Mouse (Mus musculus): ENCODE results near the gene Pira2. TPM values are rescaled to one million over a fixed set of nuclear protein-coding genes. Genes with fewer than 3 reads are reported as not detected.
"Not testable (repeated sequence)": the region's sequence is repeated elsewhere in the genome, so short reads cannot be mapped to it uniquely, and the experiment has no call there.

Gene Pira2
- under 1 TPM; 0.41 to 0.94 (median 0.54) TPM for total RNA-seq (2022)

DNA sequence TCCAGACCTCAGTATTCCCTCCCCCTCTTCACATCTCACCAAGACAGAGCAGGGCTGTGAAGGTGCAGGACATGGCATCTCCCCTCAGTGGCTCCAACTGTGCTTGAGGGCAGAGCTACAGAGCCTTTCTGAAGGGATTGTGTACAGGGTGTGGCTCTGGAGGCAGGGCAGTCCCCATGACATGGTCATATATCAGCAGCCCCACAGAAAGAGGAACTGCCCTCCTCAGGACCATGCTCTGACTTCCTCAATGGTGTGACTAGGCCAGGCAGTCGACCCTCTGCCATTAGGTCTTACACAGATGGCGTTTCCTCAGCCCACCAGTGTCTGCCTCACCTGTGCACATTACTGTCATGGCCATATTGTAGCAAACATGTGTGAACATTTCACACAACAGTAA, at the start of gene Pira2:
TSS of gene Pira2 (minus strand) at position 101 of the 400 bp plus-strand sequence.
- DNase-seq: not testable (repeated sequence)

DNA sequence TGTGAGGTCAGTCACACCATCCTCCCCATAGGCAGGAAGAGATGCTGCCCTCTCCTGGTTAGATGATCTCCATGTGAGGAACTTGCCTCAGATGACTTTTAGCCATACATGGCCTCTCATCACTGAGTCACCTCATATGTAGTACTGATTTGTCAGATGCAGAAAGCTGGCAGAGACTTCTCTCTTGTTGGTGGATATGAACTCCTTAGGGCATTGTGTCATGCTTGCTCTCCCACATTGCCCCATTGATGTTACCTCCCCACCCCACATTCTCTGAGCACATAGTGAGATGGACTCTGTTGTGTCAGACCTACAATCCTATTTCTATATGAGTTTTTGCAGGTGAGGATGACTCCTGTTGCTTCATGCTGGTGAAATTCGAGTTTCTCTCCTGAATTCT, 30.2 kb upstream of the Pira2 start:
- DNase-seq: not testable (repeated sequence)

DNA sequence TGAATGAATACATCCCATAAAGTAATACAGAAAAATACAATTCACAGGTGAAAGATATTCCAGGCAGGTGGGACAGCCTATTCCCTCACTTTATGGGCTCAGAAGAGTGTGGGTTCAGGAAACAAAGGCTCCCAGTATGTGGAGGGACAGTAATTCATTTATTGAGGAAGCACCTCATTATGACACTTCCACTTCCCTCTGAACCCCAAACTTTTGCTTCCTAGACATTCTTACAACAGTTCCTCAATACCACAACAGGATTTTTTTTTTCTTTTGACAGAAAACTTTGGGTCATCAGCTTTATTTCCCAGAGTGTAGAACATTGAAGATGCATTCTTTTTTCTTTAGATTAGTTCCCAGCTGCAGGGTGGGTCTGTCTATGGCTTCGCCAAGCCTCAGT, 7.0 kb downstream of the Pira2 start:
- DNase-seq: not testable (repeated sequence)

DNA sequence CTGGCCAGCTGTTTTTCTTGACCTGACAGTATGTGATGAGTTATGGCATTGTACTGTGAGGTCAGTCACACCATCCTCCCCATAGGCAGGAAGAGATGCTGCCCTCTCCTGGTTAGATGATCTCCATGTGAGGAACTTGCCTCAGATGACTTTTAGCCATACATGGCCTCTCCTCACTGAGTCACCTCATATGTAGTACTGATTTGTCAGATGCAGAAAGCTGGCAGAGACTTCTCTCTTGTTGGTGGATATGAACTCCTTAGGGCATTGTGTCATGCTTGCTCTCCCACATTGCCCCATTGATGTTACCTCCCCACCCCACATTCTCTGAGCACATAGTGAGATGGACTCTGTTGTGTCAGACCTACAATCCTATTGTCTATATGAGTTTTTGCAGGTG, 14.2 kb downstream of the Pira2 start:
- DNase-seq: not testable (repeated sequence)

DNA sequence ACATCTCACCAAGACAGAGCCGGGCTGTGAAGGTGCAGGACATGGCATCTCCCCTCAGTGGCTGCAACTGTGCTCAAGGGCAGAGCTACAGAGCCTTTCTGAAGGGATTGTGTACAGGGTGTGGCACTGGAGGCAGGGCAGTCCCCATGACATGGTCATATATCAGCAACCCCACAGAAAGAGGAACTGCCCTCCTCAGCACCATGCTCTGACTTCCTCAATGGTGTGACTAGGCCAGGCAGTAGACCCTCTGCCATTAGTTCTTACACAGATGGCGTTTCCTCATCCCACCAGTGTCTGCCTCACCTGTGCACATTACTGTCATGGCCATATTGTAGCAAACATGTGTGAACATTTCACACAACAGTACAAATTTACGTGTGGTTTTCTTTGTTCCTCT, 19.3 kb downstream of the Pira2 start, which contains the start of gene Gm15448:
TSS of gene Gm15448 (minus strand) at position 89 of the 400 bp plus-strand sequence.
- not testable (repeated sequence) for DNase-seq

DNA sequence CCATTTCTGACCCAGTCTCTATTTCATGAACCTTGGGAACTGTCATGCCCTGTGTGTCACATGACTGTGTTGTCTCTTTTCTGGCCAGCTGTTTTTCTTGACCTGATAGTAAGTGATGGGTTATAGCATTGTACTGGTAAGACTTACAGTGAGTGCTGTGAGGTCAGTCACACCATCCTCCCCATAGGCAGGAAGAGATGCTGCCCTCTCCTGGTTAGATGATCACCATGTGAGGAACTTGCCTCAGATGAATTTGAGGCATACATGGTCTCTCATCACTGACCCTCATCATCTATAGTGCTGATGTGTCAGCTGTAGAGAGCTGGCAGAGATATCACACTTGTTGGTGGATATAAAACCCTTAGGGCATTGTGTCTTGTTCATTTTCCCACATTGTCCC, 32.9 kb downstream of the Pira2 start:
- DNase-seq: not testable (repeated sequence)

DNA sequence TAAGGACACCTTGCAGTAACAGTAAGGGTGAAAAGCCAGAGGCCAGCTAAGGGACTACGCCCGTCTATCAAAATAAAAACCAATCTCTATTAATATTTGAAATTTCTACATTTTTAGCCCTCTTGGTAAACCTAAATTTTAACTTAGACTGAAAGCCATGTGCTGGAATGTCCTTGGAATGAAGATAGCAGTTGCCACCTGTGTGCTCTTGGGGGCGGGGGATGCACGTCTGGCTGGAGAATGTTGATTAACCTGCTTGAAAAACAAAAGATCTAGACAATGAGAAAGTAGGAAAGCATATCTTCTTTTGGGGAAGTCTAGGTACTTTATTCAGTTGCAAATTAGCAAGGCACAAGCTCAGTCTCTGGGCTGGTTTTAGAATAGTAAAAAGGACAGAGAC, 41.9 kb downstream of the Pira2 start:
- not testable (repeated sequence) for DNase-seq

DNA sequence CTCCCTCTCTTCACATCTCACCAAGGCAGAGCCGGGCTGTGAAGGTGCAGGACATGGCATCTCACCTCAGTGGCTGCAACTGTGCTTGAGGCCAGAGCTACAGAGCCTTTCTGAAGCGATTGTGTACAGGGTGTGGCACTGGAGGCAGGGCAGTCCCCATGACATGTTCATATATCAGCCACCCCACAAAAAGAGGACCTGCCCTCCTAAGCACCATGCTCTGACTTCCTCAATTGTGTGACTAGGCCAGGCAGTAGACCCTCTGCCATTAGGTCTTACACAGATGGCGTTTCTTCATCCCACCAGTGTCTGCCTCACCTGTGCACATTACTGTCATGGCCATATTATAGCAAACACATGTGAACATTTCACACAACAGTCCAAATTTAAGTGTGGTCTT, 44.9 kb downstream of the Pira2 start:
- not testable (repeated sequence) for DNase-seq

DNA sequence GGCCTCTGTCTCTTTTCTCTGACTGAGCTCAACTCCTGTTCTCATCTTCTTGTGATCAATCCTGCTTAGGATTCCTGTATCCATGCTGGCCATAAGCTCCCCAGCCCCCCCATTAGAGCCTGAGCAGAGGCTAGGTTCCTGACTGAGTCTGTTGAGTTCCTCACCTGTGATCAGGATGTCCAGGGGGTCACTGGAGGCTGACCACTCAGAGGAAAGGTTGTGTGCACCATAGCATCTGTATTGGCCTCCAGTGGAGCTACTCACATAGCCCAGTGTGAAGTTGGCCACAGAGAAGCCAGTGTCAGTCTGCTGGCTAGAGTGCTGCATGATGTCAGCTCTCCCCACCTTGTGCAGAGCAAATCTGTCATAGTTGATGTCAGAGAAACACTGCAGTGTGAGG, 48.6 kb downstream of the Pira2 start:
- not testable (repeated sequence) for DNase-seq

Other genes with a start within 250 kb of the Pira2 start
- gene Oscar, start 228.9 kb downstream of the Pira2 start, total RNA-seq (2022): under 1 TPM in 2 of 4 experiments, not detected in 2; 0.17 to 0.21 TPM
- 100 to 1,000 TPM; 561 to 701 (median 624) TPM for gene Ndufa3, start 227.7 kb downstream of the Pira2 start, total RNA-seq (2022)
- gene Tfpt, start 215.1 kb downstream of the Pira2 start, total RNA-seq (2022): 10 to 100 TPM; 23.1 to 31.3 (median 24.9) TPM
- 10 to 100 TPM; 38.9 to 57.0 (median 49.1) TPM for gene Prpf31, start 215.1 kb downstream of the Pira2 start, total RNA-seq (2022)
- gene Cnot3, start 199.8 kb downstream of the Pira2 start, total RNA-seq (2022): 10 to 100 TPM; 48.3 to 83.2 (median 60.9) TPM
- gene Leng1, start 179.2 kb downstream of the Pira2 start, total RNA-seq (2022): 10 to 100 TPM in 3 of 4 experiments, 1 to 10 TPM in 1; 9.6 to 14.1 (median 11.2) TPM
- gene Tmc4, start 167.5 kb downstream of the Pira2 start, total RNA-seq (2022): 10 to 100 TPM in 3 of 4 experiments, 1 to 10 TPM in 1; 7.8 to 17.7 (median 15.2) TPM
- gene Tsen34, start 152.2 kb downstream of the Pira2 start, total RNA-seq (2022): 100 to 1,000 TPM; 114 to 130 (median 122) TPM
- gene Mboat7, start 151.5 kb downstream of the Pira2 start, total RNA-seq (2022): 10 to 100 TPM; 64.4 to 81.8 (median 71.1) TPM
- 100 to 1,000 TPM; 852 to 952 (median 882) TPM for gene Rps9, start 141.1 kb downstream of the Pira2 start, total RNA-seq (2022)
- gene Pirb, start 124.7 kb downstream of the Pira2 start, total RNA-seq (2022): 1 to 10 TPM; 2.9 to 6.3 (median 5.0) TPM
- gene Gm15448, start 19.4 kb downstream of the Pira2 start, total RNA-seq (2022): 1 to 10 TPM in 1 of 4 experiments, under 1 TPM in 3; 0.49 to 1.5 (median 0.60) TPM
- gene Gm14548, start 53.1 kb upstream of the Pira2 start, total RNA-seq (2022): under 1 TPM in 2 of 4 experiments, not detected in 2; 0.26 to 0.35 TPM
- under 1 TPM; 0.29 to 0.89 (median 0.78) TPM for gene Lilra6, start 70.5 kb upstream of the Pira2 start, total RNA-seq (2022)
- gene Lair1, start 218.2 kb upstream of the Pira2 start, total RNA-seq (2022): 10 to 100 TPM in 1 of 4 experiments, 1 to 10 TPM in 3; 2.4 to 13.3 (median 4.8) TPM